Mouse (Mus musculus): ENCODE data around the gene Abcd2. TPM values are rescaled to one million over a fixed set of nuclear protein-coding genes. Genes with fewer than 3 reads are reported as not detected.

Gene Abcd2
- 7.5 TPM for polyA plus RNA-seq (2014; fragmentation: Illumina TruSeq; extraction: RNeasy Lipid Tissue Mini Kit (QIAGEN cat#74804); ENCODE audit: low read depth, low replicate concordance)

DNA sequence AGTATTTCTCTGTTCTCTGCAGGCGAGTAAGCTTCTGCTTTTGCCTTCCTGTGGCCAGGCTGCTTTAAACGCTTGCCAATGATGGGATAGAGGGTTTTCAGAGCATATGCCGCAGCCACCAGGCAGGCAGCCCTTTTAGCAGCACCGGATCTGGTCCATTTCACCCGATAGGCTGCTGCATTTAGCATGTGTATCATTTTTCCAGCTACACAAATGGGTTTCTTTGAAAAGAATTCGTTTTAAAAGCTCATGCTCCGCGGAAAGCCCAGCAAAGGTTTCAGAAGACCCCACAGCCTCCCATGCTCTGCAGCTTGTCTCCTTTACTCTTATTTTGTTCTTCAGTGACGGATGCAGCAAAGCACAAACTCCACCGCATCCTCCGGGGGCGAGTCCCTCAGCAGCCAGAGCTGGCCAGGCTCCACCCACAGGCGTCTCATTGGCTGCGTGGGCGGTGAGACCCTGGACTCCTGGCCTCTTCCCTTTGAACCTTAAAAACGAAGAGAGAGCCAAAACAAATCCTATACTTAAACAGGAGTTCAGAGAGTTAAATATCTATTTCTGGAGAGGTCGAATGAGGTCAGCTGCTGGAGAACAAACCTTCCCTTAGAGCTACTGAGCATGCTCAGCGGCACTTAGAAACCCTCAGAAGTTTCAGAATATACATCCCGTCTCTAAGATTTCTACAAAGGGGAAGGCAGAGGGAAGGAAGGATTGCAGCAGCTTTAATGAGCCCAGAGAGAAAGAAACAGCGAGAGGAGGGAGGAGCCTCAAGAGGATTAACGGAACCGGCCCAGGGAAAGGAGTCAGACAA lies at the start of gene Abcd2:
Abcd2 (minus strand) TSS at position 388 of the 811 bp plus-strand sequence.

DNA sequence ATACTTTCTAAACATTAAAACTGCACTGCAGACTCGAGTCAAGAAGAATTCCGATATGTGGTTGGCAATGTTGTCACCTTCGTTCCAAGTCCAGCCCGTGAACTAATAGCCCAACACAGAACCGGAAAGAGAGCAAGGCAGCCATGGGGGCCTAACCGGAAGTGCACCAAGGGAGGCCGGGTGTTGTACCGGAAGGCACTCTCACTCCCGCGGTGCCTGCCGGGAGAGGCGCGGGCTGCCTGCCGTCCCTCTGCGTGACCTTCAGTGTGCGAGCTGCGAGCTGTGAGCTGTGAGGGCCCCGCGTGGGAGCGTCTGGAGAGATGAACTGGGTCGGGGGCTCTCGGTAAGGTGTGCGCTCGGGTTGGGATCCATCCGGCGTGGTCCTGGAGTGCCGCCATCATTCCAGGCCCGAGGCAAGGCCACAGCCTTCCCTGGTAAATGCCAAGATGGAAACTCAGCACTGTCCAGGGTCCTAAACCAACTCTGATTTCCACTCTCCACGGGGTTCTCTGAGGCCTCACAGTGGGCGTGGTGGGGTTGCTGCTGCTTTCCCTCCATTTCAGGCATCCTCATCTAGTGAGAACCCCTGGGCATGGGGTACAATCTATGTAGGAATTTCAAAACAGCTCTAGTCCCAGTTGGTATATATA lies 7.8 kb upstream of the Abcd2 start, which contains the start of gene CN725425:
CN725425 (plus strand) TSS at position 239 of the 650 bp plus-strand sequence.

Other genes with a start within 250 kb of the Abcd2 start
- 39.0 TPM for gene Kif21a, start 141.9 kb downstream of the Abcd2 start, polyA plus RNA-seq (2014; fragmentation: Illumina TruSeq; extraction: RNeasy Lipid Tissue Mini Kit (QIAGEN cat#74804); ENCODE audit: low read depth, low replicate concordance)
- not detected for gene CN725425, start 7.7 kb upstream of the Abcd2 start, polyA plus RNA-seq (2014; fragmentation: Illumina TruSeq; extraction: RNeasy Lipid Tissue Mini Kit (QIAGEN cat#74804); ENCODE audit: low read depth, low replicate concordance)